Mouse (Mus musculus) lung, embryonic 14.5 days (tissue): ENCODE data around the gene Cfap61. TPM values are rescaled to one million over a fixed set of nuclear protein-coding genes. Genes with fewer than 3 reads are reported as not detected.

Source experiments
- ATAC-seq: fragments of 200-750 bp; cut with Nextera tagmentation; 2 replicates; pipeline ENCODE4 v1.8.0; 2017; ENCODE audit warnings: mild to moderate bottlenecking, moderate TSS enrichment, moderate library complexity; ENCODE audit not compliant: insufficient read depth
- DNase-seq: peaks from one replicate; pipeline ENCODE4 v3.0.0-alpha.2; 2015
- H3K27ac ChIP-seq: fragments of 300-500 bp; sonication (generic); 2 replicates; pipeline ENCODE4 v1.5.1; 2014; ENCODE audit warnings: low read depth, mild to moderate bottlenecking, moderate library complexity
- H3K27me3 ChIP-seq: fragments of 300-500 bp; sonication (generic); 2 replicates; pipeline ENCODE4 v1.6.1; 2014; ENCODE audit warnings: low read length, control low read depth; ENCODE audit not compliant: insufficient read depth
- H3K36me3 ChIP-seq: fragments of 300-500 bp; sonication (generic); 2 replicates; pipeline ENCODE4 v1.6.1; 2014; ENCODE audit warnings: control low read depth; ENCODE audit not compliant: insufficient read depth
- H3K4me1 ChIP-seq: fragments of 300-500 bp; sonication (generic); 2 replicates; pipeline ENCODE4 v1.6.1; 2014; ENCODE audit warnings: antibody characterized with exemption, control low read depth; ENCODE audit not compliant: insufficient read depth
- H3K4me2 ChIP-seq: fragments of 300-500 bp; sonication (generic); 2 replicates; pipeline ENCODE4 v1.6.1; 2014; ENCODE audit warnings: mild to moderate bottlenecking
- H3K4me3 ChIP-seq: fragments of 300-500 bp; sonication (generic); 2 replicates; pipeline ENCODE4 v1.5.1; 2014; ENCODE audit warnings: low read depth, low read length
- H3K9ac ChIP-seq: fragments of 300-500 bp; sonication (generic); 2 replicates; pipeline ENCODE4 v1.6.1; 2014
- H3K9me3 ChIP-seq: fragments of 300-500 bp; sonication (generic); 2 replicates; pipeline ENCODE4 v1.6.1; 2016; ENCODE audit warnings: low read depth, low read length, control low read depth
- CTCF ChIP-seq: IDR thresholded peaks from 2 replicates; pipeline ENCODE4 v1.5.1; 2016; ENCODE audit warnings: antibody characterized with exemption, low read depth
- WGBS: fragments of 180-500 bp; shearing (Covaris S2); extraction: QIAGEN DNeasy Blood & Tissue Kit; methylation state at CpG from one replicate; pipeline ENCODE4 v1.1.7; 2014; 5-methylcytosine and 5-hydroxymethylcytosine counted together
- polyA plus RNA-seq: library from polyadenylated mRNA; unstranded; fragments of >200 nt; fragmentation: Nextera tagmentation; extraction: Ambion mirVana; gene quantifications from 2 replicates; pipeline ENCODE4 v1.2.1, GENCODE M21; 2014

Gene Cfap61
- polyA plus RNA-seq, 1 experiment from 2014 or later = not detected

- 58% methylated on average over 6 of the region's 6 CpGs for WGBS
- no peak for TF ChIP-seq CTCF
- Histone ChIP-seq H3K9ac (no peak overlapping the region), H3K9me3 (no peaks in the 10 kb centered on the region), H3K4me2 (no peak overlapping the region), H3K4me3 (no peak overlapping the region), H3K36me3 (no peaks in the 10 kb centered on the region), H3K4me1 (no peaks in the 10 kb centered on the region), H3K27ac (no peak overlapping the region), H3K27me3 (no peaks in the 10 kb centered on the region)
- DNase-seq (no peak), ATAC-seq (no peak)
These were observed 88.3 kb downstream of the Cfap61 start for GRCm38 (mm10) chr2:146022846-146023245.

- Histone ChIP-seq H3K9me3 (no peaks in the 10 kb centered on the region), H3K4me1 (no peaks in the 10 kb centered on the region), H3K4me2 (no peak overlapping the region), H3K27me3 (no peaks in the 10 kb centered on the region; the same call in 1 of the 2 replicates), H3K36me3 (no peaks in the 10 kb centered on the region), H3K27ac (no peak overlapping the region), H3K4me3 (no peak overlapping the region), H3K9ac (no peak overlapping the region)
- WGBS = 83% methylated on average over 5 of the region's 5 CpGs
- ATAC-seq = no peak
- TF ChIP-seq CTCF = no peak
- DNase-seq = no peak
These were observed 109.1 kb downstream of the Cfap61 start for GRCm38 (mm10) chr2:146043640-146044039.

GRCm38 (mm10) chr2:146044926-146045890 lies 110.6 kb downstream of the Cfap61 start:
- WGBS = 28% methylated on average over 24 of the region's 24 CpGs
- no peaks in the 10 kb centered on the region for H3K9me3 ChIP-seq
- no peak overlapping the region for H3K4me3 ChIP-seq
- H3K9ac ChIP-seq = no peak overlapping the region
- no peak for TF ChIP-seq CTCF
- ATAC-seq = no peak
- H3K27ac ChIP-seq = no peak overlapping the region
- DNase-seq = no peak
- no peaks in the 10 kb centered on the region; the same call in 1 of the 2 replicates for H3K27me3 ChIP-seq
- H3K4me1 ChIP-seq = no peaks in the 10 kb centered on the region
- H3K36me3 ChIP-seq = no peaks in the 10 kb centered on the region
- H3K4me2 ChIP-seq = no peak overlapping the region

GRCm38 (mm10) chr2:146047691-146048090 lies 113.1 kb downstream of the Cfap61 start:
- no peak overlapping the region for H3K4me2 ChIP-seq
- no peak overlapping the region for H3K9ac ChIP-seq
- no peaks in the 10 kb centered on the region for H3K9me3 ChIP-seq
- no peak overlapping the region for H3K4me3 ChIP-seq
- no peak for ATAC-seq
- TF ChIP-seq CTCF = no peak
- WGBS = 79% methylated on average over 4 of the region's 4 CpGs
- no peak overlapping the region for H3K27ac ChIP-seq
- no peaks in the 10 kb centered on the region for H3K4me1 ChIP-seq
- H3K36me3 ChIP-seq = no peaks in the 10 kb centered on the region
- H3K27me3 ChIP-seq = no peaks in the 10 kb centered on the region; the same call in 1 of the 2 replicates
- DNase-seq = no peak

- Histone ChIP-seq H3K9me3 (no peaks in the 10 kb centered on the region), H3K27me3 (no peaks in the 10 kb centered on the region; the same call in 1 of the 2 replicates), H3K27ac (no peak overlapping the region), H3K36me3 (no peaks in the 10 kb centered on the region), H3K9ac (no peak overlapping the region), H3K4me1 (no peaks in the 10 kb centered on the region), H3K4me2 (no peak overlapping the region), H3K4me3 (no peak overlapping the region)
- no peak for TF ChIP-seq CTCF
- 63% methylated on average over 17 of the region's 17 CpGs for WGBS
- DNase-seq = no peak
- no peak for ATAC-seq
These were observed 113.7 kb downstream of the Cfap61 start for GRCm38 (mm10) chr2:146048221-146048829.

- no peaks in the 10 kb centered on the region for H3K4me1 ChIP-seq
- no peak overlapping the region for H3K4me2 ChIP-seq
- no peak for TF ChIP-seq CTCF
- no peak for ATAC-seq
- H3K27me3 ChIP-seq = no peaks in the 10 kb centered on the region; the same call in 1 of the 2 replicates
- 80% methylated on average over 5 of the region's 5 CpGs for WGBS
- H3K9me3 ChIP-seq = no peaks in the 10 kb centered on the region
- H3K4me3 ChIP-seq = no peak overlapping the region
- DNase-seq = no peak
- no peak overlapping the region for H3K9ac ChIP-seq
- no peak overlapping the region for H3K27ac ChIP-seq
- no peaks in the 10 kb centered on the region for H3K36me3 ChIP-seq
These were observed 114.8 kb downstream of the Cfap61 start for GRCm38 (mm10) chr2:146049339-146049738.

GRCm38 (mm10) chr2:146050069-146050468 lies 115.5 kb downstream of the Cfap61 start:
- Histone ChIP-seq H3K4me3 (no peak overlapping the region), H3K27me3 (no peaks in the 10 kb centered on the region; the same call in 1 of the 2 replicates), H3K9ac (no peak overlapping the region), H3K4me2 (no peak overlapping the region), H3K9me3 (no peaks in the 10 kb centered on the region), H3K27ac (no peak overlapping the region), H3K4me1 (no peaks in the 10 kb centered on the region), H3K36me3 (no peaks in the 10 kb centered on the region)
- ATAC-seq = no peak
- WGBS = 36% methylated on average over 3 of the region's 3 CpGs
- DNase-seq = no peak
- TF ChIP-seq CTCF = no peak
